ENCODE assay signal across 26 mouse cellular contexts in genomic region chr9:36972089-36972488, GRCm38 (mm10).
DNase-seq lines count a peak whose midpoint lies in the region; ATAC-seq and TF ChIP-seq lines count a peak whose summit lies in the region.
"Had no signal": no experiment of that assay in that cellular context is flagged by ENCODE, and none has a peak within 500 bp of the region (broad histone marks: within the 10 kb centered on the region; RNA-seq: fewer than 3 reads in every experiment).

No protein-coding gene starts in this region.

- no peak for ATAC-seq in lung, postnatal 0 days
- ATAC-seq: activated CD4-positive, CD25-positive, alpha-beta regulatory T cell, adult 4 months; hindbrain, embryonic 16.5 days had no signal

- no peak for TF ChIP-seq POLR2A in brain, embryonic 14.5 days (IDR thresholded peaks at IDR 0.05; ENCODE audit: borderline replicate concordance, extremely low read depth, insufficient read depth, insufficient read length, poor library complexity, severe bottlenecking)

- H3K4me2 ChIP-seq in lung, postnatal 0 days (replicated peaks; ENCODE audit: low read depth, low read length), result no peak overlapping the region
- H3K4me2 ChIP-seq: heart, embryonic 15.5 days; kidney, embryonic 15.5 days; limb, embryonic 12.5 days; liver, embryonic 15.5 days; lung, embryonic 14.5 days; midbrain, embryonic 11.5 days; neural tube, embryonic 13.5 days had no signal

- peaks cover 91% of the 10 kb centered on the region for H3K27me3 ChIP-seq in limb, embryonic 10.5 days (ENCODE audit: low read depth, poor library complexity, severe bottlenecking)
- no peaks in the 10 kb centered on the region for H3K27me3 ChIP-seq in lung, postnatal 0 days (replicated peaks; ENCODE audit: insufficient read depth, low read length)
- H3K27me3 ChIP-seq: heart, embryonic 15.5 days; kidney, embryonic 15.5 days; liver, embryonic 15.5 days; neural tube, embryonic 13.5 days had no signal

- TF ChIP-seq EP300 in lung, postnatal 0 days (IDR thresholded peaks at IDR 0.05), result no peak

- DNase-seq in heart, adult 11 months, result peak; percentile 55
- no peak for DNase-seq in heart, adult 9 months (ENCODE audit: low spot score in 2 of 2)
- DNase-seq in brain, embryonic 14.5 days (ENCODE audit: low read depth), result peak; percentile 80
- peak; percentile 39 for DNase-seq in embryo, embryonic 9.5 days (ENCODE audit: extremely low spot score)
- DNase-seq in limb, embryonic 10.5 days (ENCODE audit: low spot score), result peak; percentile 56
- no peak for DNase-seq in urinary bladder, adult 2 months (ENCODE audit: low spot score)
- DNase-seq in lung, postnatal 0 days (ENCODE audit: low spot score), result no peak
- DNase-seq: adrenal gland, adult 2 months; adrenal gland, postnatal 36 days; B cell, adult 2 months; cerebellum, adult 2 months; cerebellum, postnatal 36 days; gastrocnemius, postnatal 10 days; kidney, adult 18-20 months; lung, embryonic 14.5 days; right cerebral cortex, postnatal 14 days; thymus, postnatal 36 days had no signal

- H3K9me3 ChIP-seq in limb, embryonic 10.5 days (replicated peaks), result no peaks in the 10 kb centered on the region
- H3K9me3 ChIP-seq in lung, postnatal 0 days (ENCODE audit: low read length), result no peaks in the 10 kb centered on the region
- H3K9me3 ChIP-seq: heart, embryonic 10.5 days; heart, embryonic 15.5 days; kidney, embryonic 15.5 days; limb, embryonic 12.5 days; liver, embryonic 15.5 days; neural tube, embryonic 13.5 days had no signal

- H3K4me1 ChIP-seq in limb, embryonic 10.5 days, result peaks cover 43% of the 10 kb centered on the region
- no peaks in the 10 kb centered on the region for H3K4me1 ChIP-seq in lung, postnatal 0 days (ENCODE audit: insufficient read depth, low read depth, low read length)
- H3K4me1 ChIP-seq: liver, embryonic 15.5 days had no signal

- WGBS in limb, embryonic 10.5 days, result 7% methylated on average over 3 of the region's 3 CpGs
- 47% methylated on average over 3 of the region's 3 CpGs for WGBS in lung, postnatal 0 days

- no peak overlapping the region for H3K27ac ChIP-seq in limb, embryonic 10.5 days
- no peak overlapping the region for H3K27ac ChIP-seq in lung, postnatal 0 days (ENCODE audit: low read length)
- H3K27ac ChIP-seq: heart, embryonic 10.5 days; heart, embryonic 15.5 days; kidney, embryonic 15.5 days; limb, embryonic 12.5 days; liver, embryonic 15.5 days; neural tube, embryonic 13.5 days had no signal

- H3K36me3 ChIP-seq in limb, embryonic 10.5 days, result no peaks in the 10 kb centered on the region
- H3K36me3 ChIP-seq in lung, postnatal 0 days (ENCODE audit: insufficient read depth, low read length), result no peaks in the 10 kb centered on the region
- H3K36me3 ChIP-seq: heart, embryonic 10.5 days; heart, embryonic 15.5 days; kidney, embryonic 15.5 days; limb, embryonic 12.5 days; liver, embryonic 15.5 days had no signal

- H3K4me3 ChIP-seq in limb, embryonic 10.5 days, result no peak overlapping the region
- no peak overlapping the region for H3K4me3 ChIP-seq in lung, postnatal 0 days (ENCODE audit: low read depth, low read length)
- H3K4me3 ChIP-seq: heart, embryonic 10.5 days; heart, embryonic 15.5 days; kidney, embryonic 15.5 days; limb, embryonic 12.5 days; liver, embryonic 15.5 days; neural tube, embryonic 13.5 days had no signal

- H3K9ac ChIP-seq in lung, postnatal 0 days (replicated peaks; ENCODE audit: low read depth), result no peak overlapping the region
- H3K9ac ChIP-seq: heart, embryonic 15.5 days; kidney, embryonic 15.5 days; limb, embryonic 12.5 days; liver, embryonic 15.5 days; lung, embryonic 14.5 days; neural tube, embryonic 13.5 days had no signal

- TF ChIP-seq CTCF in brain, embryonic 14.5 days (IDR thresholded peaks at IDR 0.05; ENCODE audit: borderline replicate concordance, extremely low read depth, insufficient read depth, insufficient read length), result no peak
- TF ChIP-seq CTCF in lung, postnatal 0 days (IDR thresholded peaks at IDR 0.05), result no peak

Comparison
In these comparisons a context has a peak if more than half of its experiments do, and no peak if none do; other contexts are left out.
1. DNase-seq: peak in heart, adult 11 months (single experiment), brain, embryonic 14.5 days (single experiment), embryo, embryonic 9.5 days (single experiment) and limb, embryonic 10.5 days (single experiment); none in heart, adult 9 months (0 of 2), urinary bladder, adult 2 months (single experiment) and lung, postnatal 0 days (single experiment).